Mouse (Mus musculus) liver, adult 2 months (tissue): Measurements from ENCODE around the gene Ccdc190.

Source experiments
- CTCF ChIP-seq: fragments of 200-500 bp; IDR thresholded peaks from 2 replicates; pipeline ENCODE4 v1.5.1; 2011; ENCODE audit warnings: low read depth, low read length, control low read depth
- POLR2A ChIP-seq: fragments of 200-500 bp; IDR thresholded peaks from 2 replicates; pipeline ENCODE4 v1.6.1; 2011; ENCODE audit warnings: low read length, control low read depth; ENCODE audit not compliant: insufficient read depth; ENCODE audit errors: extremely low read depth

DNA sequence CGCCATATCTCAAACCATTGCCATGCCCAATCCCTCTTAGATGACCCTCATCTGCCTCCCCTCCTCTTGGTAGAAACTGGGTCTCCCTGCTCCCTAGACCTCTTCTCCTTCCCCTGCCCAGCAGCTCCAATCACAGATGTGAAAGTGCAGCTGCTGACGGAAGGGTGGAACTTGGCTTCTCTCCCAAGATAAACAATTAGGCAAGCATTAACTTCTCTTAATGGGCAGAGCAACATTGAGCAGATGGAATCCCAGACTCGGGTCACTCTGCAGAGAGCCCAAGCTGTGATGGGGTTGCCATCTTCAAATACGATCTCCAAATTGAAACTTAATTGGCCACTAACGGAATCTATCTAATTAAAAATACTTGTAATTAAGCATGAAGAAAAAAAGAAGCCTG, 19.3 kb upstream of the Ccdc190 start:
- TF ChIP-seq CTCF (no peak), POLR2A (no peak)
